Comparison of ENCODE assay signal across 8 mouse cellular contexts in genomic region chr11:4882892-4883627, GRCm38 (mm10). TPM values are rescaled to one million over a fixed set of nuclear protein-coding genes. Genes with fewer than 3 reads are reported as not detected.
DNase-seq lines count a peak whose midpoint lies in the region; ATAC-seq and TF ChIP-seq lines count a peak whose summit lies in the region.

No protein-coding gene starts in this region.

- H3K27ac ChIP-seq in ES-Bruce4 (ENCODE audit: insufficient read depth, low read length) = peak overlapping the region; percentile 61
- no peak overlapping the region for H3K27ac ChIP-seq in neural tube, embryonic 13.5 days (replicated peaks)
- no peak overlapping the region for H3K27ac ChIP-seq in forebrain, embryonic 15.5 days (replicated peaks)
- no peak overlapping the region for H3K27ac ChIP-seq in midbrain, embryonic 13.5 days

- peak; percentile 42; the same call in 1 of the 2 replicates for TF ChIP-seq EP300 in ES-Bruce4 (IDR thresholded peaks at IDR 0.05; ENCODE audit: insufficient read depth, low read depth, low read length)

- H3K9me3 ChIP-seq in ES-Bruce4 (replicated peaks; ENCODE audit: control insufficient read depth, insufficient read depth, low read length, poor library complexity, severe bottlenecking) = no peaks in the 10 kb centered on the region
- H3K9me3 ChIP-seq in neural tube, embryonic 13.5 days = no peaks in the 10 kb centered on the region
- no peaks in the 10 kb centered on the region for H3K9me3 ChIP-seq in forebrain, embryonic 15.5 days
- no peaks in the 10 kb centered on the region for H3K9me3 ChIP-seq in midbrain, embryonic 13.5 days

- ATAC-seq in neural tube, embryonic 13.5 days (ENCODE audit: low read depth) = no peak
- no peak for ATAC-seq in forebrain, embryonic 15.5 days (replicated peaks)
- ATAC-seq in midbrain, embryonic 13.5 days = no peak

- intact Hi-C loops in heart, postnatal 25 days (cut with DNase I) = no loop called here

- peak; percentile 90 for DNase-seq in heart, adult 11 months
- no peak for DNase-seq in heart, postnatal 25 days (ENCODE audit: low spot score)
- DNase-seq in gastrocnemius, postnatal 10 days = peak; percentile 44
- peak; percentile 89 for DNase-seq in kidney, postnatal 14 days

- WGBS in neural tube, embryonic 13.5 days = 37% methylated on average over 14 of the region's 14 CpGs
- WGBS in forebrain, embryonic 15.5 days = 54% methylated on average over 14 of the region's 14 CpGs
- WGBS in midbrain, embryonic 13.5 days = 59% methylated on average over 14 of the region's 14 CpGs

- peak overlapping the region; percentile 1; the same call in 1 of the 2 replicates for H3K4me2 ChIP-seq in neural tube, embryonic 13.5 days
- H3K4me2 ChIP-seq in forebrain, embryonic 15.5 days (replicated peaks) = no peak overlapping the region
- no peak overlapping the region for H3K4me2 ChIP-seq in midbrain, embryonic 13.5 days (replicated peaks)

- H3K4me3 ChIP-seq in ES-Bruce4 (ENCODE audit: low read depth, low read length) = 0 out of 2 replicates have a peak overlapping the region, but pooled peaks have one; percentile 1
- H3K4me3 ChIP-seq in neural tube, embryonic 13.5 days = no peak overlapping the region
- H3K4me3 ChIP-seq in forebrain, embryonic 15.5 days = no peak overlapping the region
- no peak overlapping the region for H3K4me3 ChIP-seq in midbrain, embryonic 13.5 days (replicated peaks)

- peaks cover 14% of the 10 kb centered on the region for H3K36me3 ChIP-seq in ES-Bruce4 (ENCODE audit: control insufficient read depth, insufficient read depth, low read length, poor library complexity, severe bottlenecking)
- H3K36me3 ChIP-seq in neural tube, embryonic 13.5 days = peaks cover 35% of the 10 kb centered on the region
- peaks cover 31% of the 10 kb centered on the region for H3K36me3 ChIP-seq in forebrain, embryonic 15.5 days
- peaks cover 44% of the 10 kb centered on the region for H3K36me3 ChIP-seq in midbrain, embryonic 13.5 days

- no peak for TF ChIP-seq POLR2A in ES-Bruce4 (IDR thresholded peaks at IDR 0.05; ENCODE audit: insufficient read depth, low read length)

- H3K9ac ChIP-seq in ES-Bruce4 (ENCODE audit: low read depth, poor library complexity, severe bottlenecking) = no peak overlapping the region
- no peak overlapping the region for H3K9ac ChIP-seq in neural tube, embryonic 13.5 days
- H3K9ac ChIP-seq in forebrain, embryonic 15.5 days (replicated peaks) = no peak overlapping the region
- no peak overlapping the region for H3K9ac ChIP-seq in midbrain, embryonic 13.5 days (replicated peaks)

- no peaks in the 10 kb centered on the region for H3K27me3 ChIP-seq in ES-Bruce4 (ENCODE audit: control insufficient read depth, insufficient read depth, low read length, poor library complexity, severe bottlenecking)
- H3K27me3 ChIP-seq in neural tube, embryonic 13.5 days = no peaks in the 10 kb centered on the region
- H3K27me3 ChIP-seq in forebrain, embryonic 15.5 days = no peaks in the 10 kb centered on the region
- no peaks in the 10 kb centered on the region for H3K27me3 ChIP-seq in midbrain, embryonic 13.5 days

- peak; percentile 67 for TF ChIP-seq CTCF in ES-Bruce4 (IDR thresholded peaks at IDR 0.05; ENCODE audit: low read depth, low read length)

- peaks cover 2% of the 10 kb centered on the region for H3K4me1 ChIP-seq in ES-Bruce4 (ENCODE audit: control insufficient read depth, insufficient read depth, low read length)
- no peaks in the 10 kb centered on the region for H3K4me1 ChIP-seq in neural tube, embryonic 13.5 days (replicated peaks)
- H3K4me1 ChIP-seq in forebrain, embryonic 15.5 days = no peaks in the 10 kb centered on the region
- H3K4me1 ChIP-seq in midbrain, embryonic 13.5 days (replicated peaks) = peaks cover 3% of the 10 kb centered on the region; the same call in 1 of the 2 replicates

RNA-seq across cellular contexts. Expression of gene Nipsnap1, which starts 9.3 kb away (rescaled TPM):
- total RNA-seq in heart, postnatal 25 days (2021) = under 1 TPM; 0.70 to 0.86 TPM
- 83.4 and 91.2 TPM in 2 replicates for polyA plus RNA-seq in ES-Bruce4 (2011; ENCODE audit: insufficient read depth, insufficient read length, low read depth, missing spikeins)
- 1 to 10 TPM; 1.7 to 2.7 TPM for total RNA-seq in gastrocnemius, postnatal 10 days (2021)
- polyA plus RNA-seq in neural tube, embryonic 13.5 days (2015; fragmentation: Nextera tagmentation; extraction: Ambion mirVana) = 117 and 132 TPM in 2 replicates
- polyA plus RNA-seq in forebrain, embryonic 15.5 days (2015; fragmentation: Nextera tagmentation; extraction: Ambion mirVana) = 133 and 140 TPM in 2 replicates
- 139 and 142 TPM in 2 replicates for polyA plus RNA-seq in midbrain, embryonic 13.5 days (2015; fragmentation: Nextera tagmentation; extraction: Ambion mirVana)

RNA-seq across cellular contexts. Expression of gene Thoc5, which starts 12.1 kb away (rescaled TPM):
- total RNA-seq in heart, postnatal 25 days (2021) = 10 to 100 TPM; 16.3 to 16.9 TPM
- polyA plus RNA-seq in ES-Bruce4 (2011; ENCODE audit: insufficient read depth, insufficient read length, low read depth, missing spikeins) = 51.3 and 52.3 TPM in 2 replicates
- 10 to 100 TPM; 14.9 to 17.7 TPM for total RNA-seq in gastrocnemius, postnatal 10 days (2021)
- 53.5 and 57.0 TPM in 2 replicates for polyA plus RNA-seq in neural tube, embryonic 13.5 days (2015; fragmentation: Nextera tagmentation; extraction: Ambion mirVana)
- 64.6 and 64.8 TPM in 2 replicates for polyA plus RNA-seq in forebrain, embryonic 15.5 days (2015; fragmentation: Nextera tagmentation; extraction: Ambion mirVana)
- polyA plus RNA-seq in midbrain, embryonic 13.5 days (2015; fragmentation: Nextera tagmentation; extraction: Ambion mirVana) = 63.3 and 65.1 TPM in 2 replicates

RNA-seq across cellular contexts. Expression of gene Nf2, which starts 33.7 kb away (rescaled TPM):
- 10 to 100 TPM; 81.5 to 83.6 TPM for total RNA-seq in heart, postnatal 25 days (2021)
- polyA plus RNA-seq in ES-Bruce4 (2011; ENCODE audit: insufficient read depth, insufficient read length, low read depth, missing spikeins) = 77.7 and 81.5 TPM in 2 replicates
- 10 to 100 TPM; 46.2 TPM for total RNA-seq in gastrocnemius, postnatal 10 days (2021)
- 70.2 and 75.8 TPM in 2 replicates for polyA plus RNA-seq in neural tube, embryonic 13.5 days (2015; fragmentation: Nextera tagmentation; extraction: Ambion mirVana)
- 67.2 and 67.3 TPM in 2 replicates for polyA plus RNA-seq in forebrain, embryonic 15.5 days (2015; fragmentation: Nextera tagmentation; extraction: Ambion mirVana)
- polyA plus RNA-seq in midbrain, embryonic 13.5 days (2015; fragmentation: Nextera tagmentation; extraction: Ambion mirVana) = 60.1 and 61.3 TPM in 2 replicates
